Mouse (Mus musculus) brain, embryonic 14.5 days (tissue): ENCODE data around the gene Atp5mpl.
"Not testable (repeated sequence)": the region's sequence is repeated elsewhere in the genome, so short reads cannot be mapped to it uniquely, and the experiment has no call there.

Source experiments
- CTCF ChIP-seq: fragments of 200-500 bp; IDR thresholded peaks from 2 replicates; pipeline ENCODE4 v1.5.1; 2012; ENCODE audit warnings: inconsistent platforms, mild to moderate bottlenecking, moderate library complexity, borderline replicate concordance; ENCODE audit not compliant: insufficient read depth, insufficient read length; ENCODE audit errors: extremely low read depth
- POLR2A ChIP-seq: fragments of 200-500 bp; IDR thresholded peaks from 2 replicates; pipeline ENCODE4 v1.6.1; 2012; ENCODE audit warnings: mild to moderate bottlenecking, inconsistent platforms, borderline replicate concordance; ENCODE audit not compliant: poor library complexity, insufficient read depth, insufficient read length, severe bottlenecking; ENCODE audit errors: extremely low read depth

GRCm38 (mm10) chr12:111944065-111944987 is 22.5 kb downstream of the Atp5mpl start:
- not testable (repeated sequence) for TF ChIP-seq POLR2A, CTCF
